Mouse (Mus musculus) heart, adult 18-20 months (tissue): ENCODE measurements around the gene Arl14ep. TPM values are rescaled to one million over a fixed set of nuclear protein-coding genes. Genes with fewer than 3 reads are reported as not detected.

Source experiments
- DNase-seq, 2 experiments: peaks; one replicate each; pipeline ENCODE4 v3.0.0; 2021 to 2022; ENCODE audit warnings: mixed read lengths in 1 of 2
- total RNA-seq, 2 experiments: library from RNA; stranded (reverse); gene quantifications; 2 replicates each; pipeline ENCODE4 v1.2.3; 2021

Gene Arl14ep
- total RNA-seq, 2 experiments from 2014 or later = 9.3 to 11.1 TPM

GRCm38 (mm10) chr2:106954975-106955374 is 19.2 kb downstream of the Arl14ep start:
- no peak for DNase-seq

- peak; percentile 3 to 36 for DNase-seq
Measured at GRCm38 (mm10) chr2:106942451-106942850, 31.8 kb downstream of the Arl14ep start.

- no peak for DNase-seq
Measured at GRCm38 (mm10) chr2:106935681-106936080, 38.5 kb downstream of the Arl14ep start.

- DNase-seq = no peak
Measured at GRCm38 (mm10) chr2:106929906-106930305, 44.3 kb downstream of the Arl14ep start.

Other genes with a start within 250 kb of the Arl14ep start
- gene Fshb, start 85.2 kb upstream of the Arl14ep start, total RNA-seq = not detected